Mouse (Mus musculus) lung, postnatal 0 days (tissue): ENCODE data around the gene Nme4.

Experiments
- CTCF ChIP-seq: IDR thresholded peaks from 2 replicates; pipeline ENCODE4 v1.5.1; 2016; ENCODE audit warnings: antibody characterized with exemption, mild to moderate bottlenecking
- EP300 ChIP-seq: IDR thresholded peaks from 2 replicates; pipeline ENCODE4 v1.6.1; 2016; ENCODE audit warnings: antibody characterized with exemption, mild to moderate bottlenecking, control low read depth

- TF ChIP-seq CTCF (no peak), EP300 (no peak)
Observed at GRCm38 (mm10) chr17:26138901-26139381, 43.5 kb upstream of the Nme4 start.
